Mouse (Mus musculus) monocyte, adult 59 days (primary cell): Measurements from ENCODE around the gene Adamts12. TPM values are rescaled to one million over a fixed set of nuclear protein-coding genes. Genes with fewer than 3 reads are reported as not detected.

Experiments used
- total RNA-seq, 2 experiments: library from RNA; stranded (reverse); gene quantifications; one replicate each; pipeline ENCODE4 v1.2.4; 2023

Adamts12 gene
- not detected for total RNA-seq

DNA sequence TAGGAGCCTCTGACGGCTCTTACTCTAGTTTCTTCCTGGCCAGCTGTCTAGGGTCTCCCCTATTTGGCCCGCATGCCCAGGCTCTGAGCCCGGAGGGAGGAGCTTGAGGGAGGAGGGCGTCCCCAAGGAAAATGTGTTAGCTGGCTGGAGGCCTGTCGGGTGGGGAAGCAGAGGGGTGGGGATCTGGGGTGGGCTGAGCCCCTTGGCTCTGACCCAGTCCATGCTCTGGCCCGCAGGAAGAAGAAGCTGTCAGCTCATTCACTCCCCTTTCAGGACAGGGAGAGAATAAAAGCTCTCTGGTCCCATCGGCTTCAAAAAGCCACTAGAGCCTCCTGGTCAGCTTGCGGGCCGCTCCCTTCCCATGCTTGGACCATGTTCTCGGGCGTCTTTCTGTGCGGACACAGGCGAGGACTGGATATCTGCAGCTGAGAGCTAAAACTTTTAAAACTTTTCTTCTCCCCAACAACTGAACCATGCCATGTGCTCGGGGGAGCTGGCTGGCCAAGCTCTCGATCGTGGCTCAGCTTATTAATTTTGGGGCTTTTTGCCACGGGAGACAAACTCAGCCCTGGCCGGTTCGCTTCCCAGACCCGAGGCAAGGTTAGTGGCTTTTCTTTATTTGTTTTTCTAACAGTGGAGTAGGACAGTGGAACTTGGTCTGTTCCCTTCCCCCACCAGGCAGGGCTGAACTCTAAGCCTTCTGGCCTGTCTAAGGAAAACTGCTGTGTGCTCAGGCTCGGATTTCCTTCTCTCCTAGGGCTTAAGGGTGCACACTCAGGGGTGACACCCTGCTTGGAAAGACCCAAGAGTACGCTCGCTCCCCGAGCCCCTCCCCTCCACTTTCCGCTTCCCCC lies at the start of gene Adamts12:
Gene Adamts12, plus strand, starts transcription at position 233 of the 854 bp plus-strand sequence.

GRCm38 (mm10) chr15:11037711-11038110 lies 26.9 kb upstream of the Adamts12 start, which contains the start of gene Rxfp3:
TSS of gene Rxfp3 (minus strand) at chr15:11037991.

Other genes with a start within 250 kb of the Adamts12 start
- not detected for gene C1qtnf3, start 112.5 kb upstream of the Adamts12 start, total RNA-seq
- gene Amacr, start 83.0 kb upstream of the Adamts12 start, total RNA-seq: 1 to 10 TPM; 2.9 to 3.9 TPM
- gene Slc45a2, start 64.1 kb upstream of the Adamts12 start, total RNA-seq: not detected
- gene Rxfp3, start 26.8 kb upstream of the Adamts12 start, total RNA-seq: not detected